Mouse (Mus musculus): Measurements from ENCODE around the gene Pid1. TPM values are rescaled to one million over a fixed set of nuclear protein-coding genes. Genes with fewer than 3 reads are reported as not detected.

Gene Pid1
- 27.6 TPM for polyA plus RNA-seq (2014; fragmentation: Illumina TruSeq; extraction: RNeasy Lipid Tissue Mini Kit (QIAGEN cat#74804); ENCODE audit: low read depth, low replicate concordance)

DNA sequence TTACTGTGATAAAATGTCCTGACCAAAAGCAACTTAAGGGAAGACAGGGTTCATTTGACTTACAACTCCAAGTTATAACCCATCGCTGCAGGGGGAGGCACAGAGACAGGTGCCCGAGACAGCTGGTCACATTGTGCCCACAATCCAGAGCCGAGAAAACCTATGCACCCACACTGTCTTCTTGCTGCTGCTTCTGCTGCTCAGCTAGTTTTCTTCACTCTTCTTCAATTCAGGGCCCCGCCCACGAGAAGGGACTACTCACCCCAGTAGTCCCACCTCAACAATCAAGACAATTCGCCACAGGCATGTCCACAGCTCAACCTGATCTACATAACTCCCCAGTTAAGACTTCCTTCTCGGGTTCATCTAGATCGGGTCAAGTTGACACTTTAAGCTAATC is at the start of gene Pid1:
Gene Pid1 (minus strand): TSS at position 214 of the 400 bp plus-strand sequence.

